Mouse (Mus musculus): Measurements from ENCODE around the gene Rab34. TPM values are rescaled to one million over a fixed set of nuclear protein-coding genes. Genes with fewer than 3 reads are reported as not detected.
"Not testable (repeated sequence)": the region's sequence is repeated elsewhere in the genome, so short reads cannot be mapped to it uniquely, and the experiment has no call there.

Rab34 gene
- polyA plus RNA-seq, 1 experiment from 2014 or later, result 147 TPM

GRCm38 (mm10) chr11:78183884-78184514, 4.2 kb upstream of the Rab34 start:
- Histone ChIP-seq H3K27ac (no peak overlapping the region; the same call in 1 of the 2 replicates), H3K9ac (peak overlapping the region; percentile 98; the same call in 1 of the 2 replicates), H3K4me3 (peak overlapping the region; percentile 85), H3K27me3 (no peaks in the 10 kb centered on the region), H3K36me3 (peaks cover 30% of the 10 kb centered on the region), H3K9me3 (no peaks in the 10 kb centered on the region), H3K4me1 (peaks cover 52% of the 10 kb centered on the region), H3K4me2 (peak overlapping the region; percentile 52)
- WGBS, result 37% methylated on average over 10 of the region's 10 CpGs
- ATAC-seq (ENCODE audit: borderline replicate concordance, extremely low read depth, low FRiP score, low TSS enrichment), result no peak

GRCm38 (mm10) chr11:78184702-78185101, 3.5 kb upstream of the Rab34 start:
- not testable (repeated sequence) for H3K27ac ChIP-seq; ATAC-seq (ENCODE audit: borderline replicate concordance, extremely low read depth, low FRiP score, low TSS enrichment); H3K4me2 ChIP-seq; H3K27me3 ChIP-seq; H3K4me3 ChIP-seq; H3K9me3 ChIP-seq; H3K9ac ChIP-seq
- H3K36me3 ChIP-seq, result peaks cover 26% of the 10 kb centered on the region
- peaks cover 48% of the 10 kb centered on the region for H3K4me1 ChIP-seq
- WGBS, result 91% methylated on average over 6 of the region's 6 CpGs

GRCm38 (mm10) chr11:78189234-78190040, 1.2 kb downstream of the Rab34 start:
- Histone ChIP-seq H3K9me3 (no peaks in the 10 kb centered on the region), H3K4me1 (peaks cover 22% of the 10 kb centered on the region), H3K9ac (peak overlapping the region; percentile 94), H3K27me3 (no peaks in the 10 kb centered on the region), H3K4me3 (peak overlapping the region; percentile 68), H3K27ac (peak overlapping the region; percentile 100), H3K4me2 (peak overlapping the region; percentile 67), H3K36me3 (peaks cover 18% of the 10 kb centered on the region)
- peak; percentile 90 for ATAC-seq (ENCODE audit: borderline replicate concordance, extremely low read depth, low FRiP score, low TSS enrichment)
- WGBS, result under 1% methylated on average over 41 of the region's 42 CpGs

- peak overlapping the region; percentile 94; the same call in 1 of the 2 replicates for H3K9ac ChIP-seq
- peak overlapping the region; percentile 100 for H3K27ac ChIP-seq
- H3K4me3 ChIP-seq, result peak overlapping the region; percentile 68
- ATAC-seq (ENCODE audit: borderline replicate concordance, extremely low read depth, low FRiP score, low TSS enrichment), result no peak
- peak overlapping the region; percentile 67 for H3K4me2 ChIP-seq
- no peaks in the 10 kb centered on the region for H3K9me3 ChIP-seq
- WGBS, result 47% methylated on average over 6 of the region's 6 CpGs
- peaks cover 25% of the 10 kb centered on the region for H3K4me1 ChIP-seq
- peaks cover 18% of the 10 kb centered on the region for H3K36me3 ChIP-seq
- no peaks in the 10 kb centered on the region for H3K27me3 ChIP-seq
Observed at GRCm38 (mm10) chr11:78190041-78190440, 1.8 kb downstream of the Rab34 start.

GRCm38 (mm10) chr11:78193113-78193512, 4.9 kb downstream of the Rab34 start, which contains the start of gene Proca1:
Gene Proca1, plus strand, starts transcription at chr11:78193392.
- peak within 1 kb of the TSS; percentile 71 for H3K27ac ChIP-seq
- peak within 1 kb of the TSS; percentile 67 for H3K4me2 ChIP-seq
- whole genome bisulfite sequencing, result 48% methylated on average over 1 of the region's 1 CpGs
- peaks cover 18% of the 10 kb centered on the region for H3K36me3 ChIP-seq
- H3K27me3 ChIP-seq, result no peaks in the 10 kb centered on the region
- no peaks in the 10 kb centered on the region for H3K9me3 ChIP-seq
- no peak for ATAC-seq (ENCODE audit: borderline replicate concordance, extremely low read depth, low FRiP score, low TSS enrichment)
- H3K9ac ChIP-seq, result 0 out of 2 replicates have a peak within 1 kb of the TSS, but pooled peaks have one; percentile 27
- peaks cover 28% of the 10 kb centered on the region for H3K4me1 ChIP-seq
- peak within 1 kb of the TSS; percentile 57 for H3K4me3 ChIP-seq

GRCm38 (mm10) chr11:78194411-78195100, 6.3 kb downstream of the Rab34 start:
- H3K36me3 ChIP-seq, result peaks cover 18% of the 10 kb centered on the region
- peak overlapping the region; percentile 57 for H3K4me3 ChIP-seq
- H3K4me1 ChIP-seq, result peaks cover 26% of the 10 kb centered on the region
- peak overlapping the region; percentile 27 for H3K9ac ChIP-seq
- H3K27me3 ChIP-seq, result no peaks in the 10 kb centered on the region
- 3% methylated on average over 30 of the region's 30 CpGs for WGBS
- ATAC-seq (ENCODE audit: borderline replicate concordance, extremely low read depth, low FRiP score, low TSS enrichment), result peak; percentile 77
- H3K4me2 ChIP-seq, result peak overlapping the region; percentile 67
- H3K27ac ChIP-seq, result peak overlapping the region; percentile 71
- H3K9me3 ChIP-seq, result no peaks in the 10 kb centered on the region

GRCm38 (mm10) chr11:78195101-78195863, 7.1 kb downstream of the Rab34 start:
- no peak for ATAC-seq (ENCODE audit: borderline replicate concordance, extremely low read depth, low FRiP score, low TSS enrichment)
- peaks cover 20% of the 10 kb centered on the region for H3K4me1 ChIP-seq
- peak overlapping the region; percentile 67 for H3K4me2 ChIP-seq
- WGBS, result 48% methylated on average over 23 of the region's 23 CpGs
- peak overlapping the region; percentile 57 for H3K4me3 ChIP-seq
- H3K27ac ChIP-seq, result peak overlapping the region; percentile 71
- no peaks in the 10 kb centered on the region for H3K27me3 ChIP-seq
- H3K9ac ChIP-seq, result peak overlapping the region; percentile 27
- H3K9me3 ChIP-seq, result no peaks in the 10 kb centered on the region
- peaks cover 18% of the 10 kb centered on the region for H3K36me3 ChIP-seq

GRCm38 (mm10) chr11:78202372-78202771, 14.1 kb downstream of the Rab34 start:
- no peak for ATAC-seq (ENCODE audit: borderline replicate concordance, extremely low read depth, low FRiP score, low TSS enrichment)
- Histone ChIP-seq H3K4me3 (no peak overlapping the region), H3K27me3 (no peaks in the 10 kb centered on the region), H3K4me2 (no peak overlapping the region), H3K9ac (no peak overlapping the region), H3K27ac (no peak overlapping the region), H3K36me3 (peaks cover 20% of the 10 kb centered on the region), H3K4me1 (no peaks in the 10 kb centered on the region), H3K9me3 (no peaks in the 10 kb centered on the region)
- WGBS, result 89% methylated on average over 3 of the region's 3 CpGs

- Histone ChIP-seq H3K27ac (no peak overlapping the region), H3K4me3 (no peak overlapping the region), H3K4me2 (no peak overlapping the region), H3K4me1 (no peaks in the 10 kb centered on the region), H3K9me3 (no peaks in the 10 kb centered on the region), H3K36me3 (peaks cover 39% of the 10 kb centered on the region), H3K27me3 (no peaks in the 10 kb centered on the region), H3K9ac (no peak overlapping the region)
- no peak for ATAC-seq (ENCODE audit: borderline replicate concordance, extremely low read depth, low FRiP score, low TSS enrichment)
- WGBS, result 80% methylated on average over 6 of the region's 6 CpGs
Observed at GRCm38 (mm10) chr11:78204287-78204686, 16.1 kb downstream of the Rab34 start.

- Histone ChIP-seq H3K36me3 (peaks cover 52% of the 10 kb centered on the region), H3K4me3 (no peak overlapping the region), H3K4me2 (no peak overlapping the region), H3K4me1 (no peaks in the 10 kb centered on the region), H3K27me3 (no peaks in the 10 kb centered on the region), H3K27ac (no peak overlapping the region), H3K9me3 (no peaks in the 10 kb centered on the region), H3K9ac (no peak overlapping the region)
- no peak for ATAC-seq (ENCODE audit: borderline replicate concordance, extremely low read depth, low FRiP score, low TSS enrichment)
- WGBS, result 73% methylated on average over 13 of the region's 13 CpGs
Observed at GRCm38 (mm10) chr11:78205361-78206206, 17.4 kb downstream of the Rab34 start.
